Mouse (Mus musculus) C2C12 (cell line): ENCODE measurements around the gene Gm6588.

Experiments
- CEBPB ChIP-seq: IDR thresholded peaks from one replicate; pipeline ENCODE4 v1.6.1; 2011; ENCODE audit warnings: low read depth, mild to moderate bottlenecking, control low read depth, moderate library complexity
- CTCF ChIP-seq: IDR thresholded peaks from one replicate; pipeline ENCODE4 v1.5.1; 2011; ENCODE audit not compliant: control insufficient read depth, insufficient read depth, insufficient read length
- MAX ChIP-seq: IDR thresholded peaks from one replicate; pipeline ENCODE4 v1.6.1; 2011; ENCODE audit warnings: mild to moderate bottlenecking, control low read depth
- MYOD1 ChIP-seq: IDR thresholded peaks from one replicate; pipeline ENCODE4 v1.6.1; 2011; ENCODE audit warnings: low read depth; ENCODE audit not compliant: control insufficient read depth, insufficient read length
- MYOG ChIP-seq: IDR thresholded peaks from one replicate; pipeline ENCODE4 v1.6.1; 2011; ENCODE audit not compliant: control insufficient read depth, insufficient read length; ENCODE audit errors: extremely low read depth
- USF1 ChIP-seq: IDR thresholded peaks from one replicate; pipeline ENCODE4 v1.6.1; 2011; ENCODE audit warnings: low read depth, mild to moderate bottlenecking, control low read depth, moderate library complexity

- TF ChIP-seq CEBPB (no peak), MAX (no peak), CTCF (no peak), USF1 (no peak), MYOD1 (no peak), MYOG (no peak)
Measured at GRCm38 (mm10) chr5:112409274-112409673, 40.0 kb upstream of the Gm6588 start.
